Mouse (Mus musculus): ENCODE measurements at regions not wholly inside any gene's neighbourhood (a gene's known extent, or its start where the extent isn't known, plus 50 kb on each side); places are given as distances from the start of the nearest gene placed in this dataset.

- no peak for TF ChIP-seq HCFC1 (IDR thresholded peaks at IDR 0.05; ENCODE audit: borderline replicate concordance, insufficient read depth, low read length)
- no peak for TF ChIP-seq CHD2 (IDR thresholded peaks at IDR 0.05; ENCODE audit: low read depth, low read length)
- TF ChIP-seq ZNF384 (IDR thresholded peaks at IDR 0.05; ENCODE audit: low read depth, low read length), result no peak
- no peak for TF ChIP-seq ZC3H11A (IDR thresholded peaks at IDR 0.05; ENCODE audit: borderline replicate concordance, low read depth, low read length)
- TF ChIP-seq MAFK (IDR thresholded peaks at IDR 0.05; ENCODE audit: insufficient read depth, low read depth, low read length), result no peak
- Histone ChIP-seq H3K27ac (ENCODE audit: insufficient read depth, low read depth, low read length, poor library complexity, severe bottlenecking) (no peak overlapping the region), H3K9ac (ENCODE audit: insufficient read depth, low read depth, low read length, poor library complexity, severe bottlenecking) (no peak overlapping the region), H3K4me3 (ENCODE audit: insufficient read depth in 1 of 2, low read depth in 1 of 2, low read length in 2 of 2, poor library complexity in 1 of 2, severe bottlenecking in 1 of 2) (no peak overlapping the region), H3K9me3 (ENCODE audit: control insufficient read depth, insufficient read depth, low read depth, low read length) (no peaks in the 10 kb centered on the region; the same call in 1 of the 2 replicates), H3K4me1 (ENCODE audit: control insufficient read depth in 2 of 2, insufficient read depth in 2 of 2, low read length in 2 of 2, poor library complexity in 1 of 2) (no peaks in the 10 kb centered on the region), H3K36me3 (ENCODE audit: control insufficient read depth, insufficient read depth, low read length, poor library complexity, severe bottlenecking) (no peaks in the 10 kb centered on the region)
- in situ Hi-C loops (cut with MboI; ENCODE audit: low sequenced_read_pairs in 2 of 2, unreplicated experiment in 2 of 2), result no loop called here
- DNase-seq (ENCODE audit: low read depth, low spot score), result no peak
These were observed 125.7 kb downstream of the Qrsl1 start for GRCm38 (mm10) chr10:43775807-43776206.

GRCm38 (mm10) chr10:43777612-43778600 lies 123.6 kb downstream of the Qrsl1 start:
- TF ChIP-seq HCFC1 (IDR thresholded peaks at IDR 0.05; ENCODE audit: borderline replicate concordance, insufficient read depth, low read length) (no peak), MAFK (IDR thresholded peaks at IDR 0.05; ENCODE audit: insufficient read depth, low read depth, low read length) (no peak), ZC3H11A (IDR thresholded peaks at IDR 0.05; ENCODE audit: borderline replicate concordance, low read depth, low read length) (no peak), ZNF384 (IDR thresholded peaks at IDR 0.05; ENCODE audit: low read depth, low read length) (no peak), CHD2 (IDR thresholded peaks at IDR 0.05; ENCODE audit: low read depth, low read length) (no peak)
- Histone ChIP-seq H3K27ac (ENCODE audit: insufficient read depth, low read depth, low read length, poor library complexity, severe bottlenecking) (no peak overlapping the region), H3K4me1 (ENCODE audit: control insufficient read depth in 2 of 2, insufficient read depth in 2 of 2, low read length in 2 of 2, poor library complexity in 1 of 2) (no peaks in the 10 kb centered on the region), H3K4me3 (ENCODE audit: insufficient read depth in 1 of 2, low read depth in 1 of 2, low read length in 2 of 2, poor library complexity in 1 of 2, severe bottlenecking in 1 of 2) (no peak overlapping the region), H3K36me3 (ENCODE audit: control insufficient read depth, insufficient read depth, low read length, poor library complexity, severe bottlenecking) (no peaks in the 10 kb centered on the region), H3K9me3 (ENCODE audit: control insufficient read depth, insufficient read depth, low read depth, low read length) (no peaks in the 10 kb centered on the region; the same call in 1 of the 2 replicates), H3K9ac (ENCODE audit: insufficient read depth, low read depth, low read length, poor library complexity, severe bottlenecking) (no peak overlapping the region)
- no peak for DNase-seq (ENCODE audit: low read depth, low spot score)
- in situ Hi-C loops (cut with MboI; ENCODE audit: low sequenced_read_pairs in 2 of 2, unreplicated experiment in 2 of 2), result no loop called here

GRCm38 (mm10) chr10:43780571-43780970 lies 121.0 kb downstream of the Qrsl1 start:
- Histone ChIP-seq H3K9ac (ENCODE audit: insufficient read depth, low read depth, low read length, poor library complexity, severe bottlenecking) (no peak overlapping the region), H3K4me1 (ENCODE audit: control insufficient read depth in 2 of 2, insufficient read depth in 2 of 2, low read length in 2 of 2, poor library complexity in 1 of 2) (no peaks in the 10 kb centered on the region), H3K36me3 (ENCODE audit: control insufficient read depth, insufficient read depth, low read length, poor library complexity, severe bottlenecking) (no peaks in the 10 kb centered on the region), H3K9me3 (ENCODE audit: control insufficient read depth, insufficient read depth, low read depth, low read length) (no peaks in the 10 kb centered on the region), H3K27ac (ENCODE audit: insufficient read depth, low read depth, low read length, poor library complexity, severe bottlenecking) (no peak overlapping the region), H3K4me3 (ENCODE audit: insufficient read depth in 1 of 2, low read depth in 1 of 2, low read length in 2 of 2, poor library complexity in 1 of 2, severe bottlenecking in 1 of 2) (no peak overlapping the region)
- TF ChIP-seq ZNF384 (IDR thresholded peaks at IDR 0.05; ENCODE audit: low read depth, low read length), result no peak
- no peak for TF ChIP-seq HCFC1 (IDR thresholded peaks at IDR 0.05; ENCODE audit: borderline replicate concordance, insufficient read depth, low read length)
- no peak for TF ChIP-seq ZC3H11A (IDR thresholded peaks at IDR 0.05; ENCODE audit: borderline replicate concordance, low read depth, low read length)
- no peak for TF ChIP-seq MAFK (IDR thresholded peaks at IDR 0.05; ENCODE audit: insufficient read depth, low read depth, low read length)
- TF ChIP-seq CHD2 (IDR thresholded peaks at IDR 0.05; ENCODE audit: low read depth, low read length), result no peak
- no peak for DNase-seq (ENCODE audit: low read depth, low spot score)
- in situ Hi-C loops (cut with MboI; ENCODE audit: low sequenced_read_pairs in 2 of 2, unreplicated experiment in 2 of 2), result no loop called here

GRCm38 (mm10) chr10:43783304-43783703 lies 118.2 kb downstream of the Qrsl1 start:
- DNase-seq (ENCODE audit: low read depth, low spot score), result no peak
- Histone ChIP-seq H3K9ac (ENCODE audit: insufficient read depth, low read depth, low read length, poor library complexity, severe bottlenecking) (no peak overlapping the region), H3K9me3 (ENCODE audit: control insufficient read depth, insufficient read depth, low read depth, low read length) (no peaks in the 10 kb centered on the region), H3K4me1 (ENCODE audit: control insufficient read depth in 2 of 2, insufficient read depth in 2 of 2, low read length in 2 of 2, poor library complexity in 1 of 2) (no peaks in the 10 kb centered on the region), H3K36me3 (ENCODE audit: control insufficient read depth, insufficient read depth, low read length, poor library complexity, severe bottlenecking) (no peaks in the 10 kb centered on the region), H3K4me3 (ENCODE audit: insufficient read depth in 1 of 2, low read depth in 1 of 2, low read length in 2 of 2, poor library complexity in 1 of 2, severe bottlenecking in 1 of 2) (no peak overlapping the region), H3K27ac (ENCODE audit: insufficient read depth, low read depth, low read length, poor library complexity, severe bottlenecking) (no peak overlapping the region)
- in situ Hi-C loops (cut with MboI; ENCODE audit: low sequenced_read_pairs in 2 of 2, unreplicated experiment in 2 of 2), result no loop called here
- TF ChIP-seq CHD2 (IDR thresholded peaks at IDR 0.05; ENCODE audit: low read depth, low read length) (no peak), ZNF384 (IDR thresholded peaks at IDR 0.05; ENCODE audit: low read depth, low read length) (no peak), HCFC1 (IDR thresholded peaks at IDR 0.05; ENCODE audit: borderline replicate concordance, insufficient read depth, low read length) (no peak), MAFK (IDR thresholded peaks at IDR 0.05; ENCODE audit: insufficient read depth, low read depth, low read length) (no peak)

Measured in ES-E14 (cell line).